Mouse (Mus musculus) R1 (cell line): ENCODE measurements around the gene Gabbr1.
"Not testable (repeated sequence)": the region's sequence is repeated elsewhere in the genome, so short reads cannot be mapped to it uniquely, and the experiment has no call there.

Experiments
- DNase-seq: peaks from one replicate; pipeline ENCODE4 v3.0.0-alpha.2; 2018; ENCODE audit warnings: low read depth, low spot score

The Gabbr1 gene

GRCm38 (mm10) chr17:37045611-37046311 lies at the start of gene Gabbr1:
Gene Gabbr1 (plus strand): TSS chr17:37045966.
- peak; percentile 93 for DNase-seq

DNA sequence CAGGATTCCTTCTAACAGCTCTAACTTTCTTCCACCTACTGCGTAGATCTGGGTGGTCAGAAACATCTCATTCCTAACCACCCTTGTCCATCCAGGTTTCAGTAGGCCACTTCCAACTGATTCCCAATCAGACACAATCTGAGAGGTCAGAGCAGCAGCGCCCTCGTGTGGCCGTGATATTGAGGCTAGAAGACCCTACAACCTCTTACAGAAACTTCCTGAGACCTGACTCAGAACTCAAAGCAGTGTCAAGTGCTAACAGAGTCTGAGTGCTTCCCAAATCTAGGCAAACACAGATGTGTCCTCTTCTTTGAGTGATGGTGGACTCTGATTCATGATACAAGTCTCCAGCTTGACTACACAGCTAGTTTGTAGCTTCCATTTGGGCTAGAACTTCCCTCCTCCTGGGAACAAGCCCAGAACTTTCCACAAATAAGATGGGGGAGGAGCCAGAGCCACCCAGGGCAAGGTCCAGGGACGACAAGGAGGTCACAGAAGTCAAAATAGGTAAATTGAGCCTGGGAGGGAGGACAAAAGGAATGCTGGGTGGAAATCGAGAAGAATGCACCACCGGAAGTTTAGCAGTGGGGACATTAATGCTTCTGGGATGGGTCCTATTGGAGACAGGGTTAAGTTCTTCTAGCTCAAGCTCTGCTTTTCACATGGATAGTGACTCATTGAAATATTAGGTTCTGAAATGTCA lies 48.6 kb upstream of the Gabbr1 start:
- DNase-seq = peak; percentile 99

DNA sequence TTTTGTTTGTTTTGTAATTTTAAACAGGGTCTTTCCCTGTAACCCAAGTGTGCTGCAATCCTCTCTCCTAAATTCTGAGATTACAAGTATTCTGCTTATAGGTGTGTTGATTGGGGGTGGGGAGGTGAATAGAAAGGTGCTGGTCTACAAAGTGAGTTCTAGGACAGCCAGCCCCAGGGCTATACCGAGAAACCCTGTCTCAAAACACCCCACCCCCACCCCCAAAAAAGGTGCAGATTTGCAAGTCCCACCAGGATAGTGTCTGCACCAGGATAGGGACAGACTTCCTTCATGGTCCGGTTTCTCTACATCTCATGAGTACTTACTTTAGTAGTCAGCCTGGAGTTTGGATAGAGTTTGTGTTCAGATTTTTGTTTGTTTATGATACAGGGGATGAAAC lies 47.3 kb upstream of the Gabbr1 start:
- DNase-seq = no peak

DNA sequence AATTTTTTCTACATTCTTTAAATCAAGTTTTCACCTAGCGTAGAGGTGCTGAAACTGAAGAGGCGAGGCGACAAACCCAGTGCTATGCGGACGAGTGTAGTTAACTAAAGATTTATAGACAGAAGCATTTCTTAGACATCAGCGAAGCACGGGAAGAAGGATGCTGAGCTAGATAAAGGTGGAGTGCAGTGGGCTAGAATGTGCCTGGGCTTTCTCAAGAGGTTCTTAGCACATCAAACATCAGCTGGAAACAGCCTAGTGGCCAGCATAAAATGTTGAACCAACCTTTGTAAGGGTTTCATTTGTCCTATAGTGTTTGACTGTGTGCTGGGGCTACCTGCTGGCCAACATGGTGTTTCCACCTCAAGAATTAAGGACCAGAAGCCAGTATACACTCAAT lies 44.9 kb upstream of the Gabbr1 start, which contains the start of gene Zfp57:
Gene Zfp57 (plus strand): TSS at position 301 of the 400 bp plus-strand sequence.
- no peak for DNase-seq

GRCm38 (mm10) chr17:37002364-37003330 lies 43.1 kb upstream of the Gabbr1 start:
- peak; percentile 100 for DNase-seq

DNA sequence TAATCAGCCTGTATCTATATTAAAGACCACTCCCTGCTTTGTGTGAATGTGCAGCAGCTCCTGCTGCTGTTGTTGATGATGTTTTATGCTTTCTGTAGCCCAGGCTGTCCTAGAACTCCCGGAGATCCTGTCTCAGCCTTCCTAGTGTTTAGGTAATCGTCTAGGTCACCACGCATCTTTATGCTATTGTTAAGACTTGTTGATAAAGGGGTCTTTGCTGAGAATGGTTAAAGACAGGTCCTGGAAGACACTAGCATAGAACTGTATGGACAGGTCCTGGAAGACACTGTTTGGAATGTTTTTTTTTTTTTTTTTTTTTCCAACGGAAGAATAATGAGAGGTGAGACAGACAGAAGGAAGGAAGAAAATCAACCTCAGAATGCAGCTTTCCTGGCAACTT lies 42.4 kb upstream of the Gabbr1 start:
- peak; percentile 48 for DNase-seq

DNA sequence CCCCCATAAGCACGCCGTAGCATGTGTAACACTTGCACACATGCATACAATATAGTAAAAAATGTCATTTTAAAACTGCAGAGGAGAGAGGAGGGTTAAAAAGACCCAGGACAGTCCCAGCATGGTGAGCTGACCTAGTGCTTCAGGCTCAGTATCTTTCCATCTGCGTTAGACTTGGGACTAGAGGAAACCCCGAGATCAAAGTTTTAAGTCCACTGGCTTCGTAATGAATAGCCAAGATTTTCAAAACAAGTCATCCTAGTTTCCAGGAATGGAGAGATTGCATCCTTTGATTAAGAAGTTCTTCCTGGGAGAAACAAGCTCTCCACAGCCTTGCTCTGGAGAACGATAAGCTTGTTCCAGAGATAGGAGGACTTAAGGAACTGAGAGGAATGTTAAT lies 37.6 kb upstream of the Gabbr1 start:
- no peak for DNase-seq

DNA sequence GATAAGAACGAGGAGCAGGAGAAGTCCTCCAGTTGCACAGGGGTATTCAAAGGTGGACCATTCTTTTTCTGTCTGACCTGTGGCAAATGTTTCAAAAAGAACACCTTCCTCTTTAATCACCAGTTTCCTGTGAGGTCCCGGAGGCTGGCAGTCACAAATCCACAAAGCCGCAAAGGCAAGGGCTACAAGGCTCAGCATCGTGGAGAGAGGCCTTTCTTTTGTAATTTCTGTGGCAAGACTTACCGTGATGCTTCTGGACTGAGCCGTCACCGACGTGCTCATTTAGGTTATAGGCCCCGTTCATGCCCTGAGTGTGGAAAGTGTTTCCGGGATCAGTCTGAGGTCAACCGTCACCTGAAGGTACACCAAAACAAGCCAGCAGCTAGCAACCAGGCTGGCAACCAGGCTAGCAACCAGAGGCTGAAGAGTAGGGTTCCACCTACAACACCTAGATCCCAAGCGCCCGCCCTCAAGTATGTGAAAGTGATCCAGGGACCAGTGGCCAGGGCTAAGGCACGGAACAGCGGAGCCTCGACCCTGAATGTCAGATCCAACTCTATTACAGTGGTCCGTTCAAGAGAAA lies 36.2 kb upstream of the Gabbr1 start:
- peak; percentile 66 for DNase-seq

DNA sequence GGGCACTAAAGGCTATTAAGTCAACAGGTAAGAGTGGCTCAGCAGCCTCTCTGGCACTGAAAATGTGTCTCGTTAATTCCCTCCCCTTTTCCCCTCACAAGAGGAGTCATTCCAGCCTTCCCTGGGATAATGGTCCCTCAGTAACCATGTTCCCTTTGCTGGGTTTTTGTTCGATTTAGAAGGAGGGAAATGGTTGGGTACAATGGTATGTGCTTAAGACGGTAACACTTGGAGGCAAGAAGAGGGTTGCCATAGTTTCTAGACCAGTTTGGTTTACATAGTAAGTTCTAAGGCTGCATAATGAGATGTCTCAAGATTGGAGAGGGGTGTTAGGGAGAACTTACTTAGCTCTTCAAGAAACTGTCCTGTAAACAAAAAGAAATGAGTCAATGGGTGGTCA lies 34.0 kb upstream of the Gabbr1 start:
- DNase-seq = peak; percentile 89

DNA sequence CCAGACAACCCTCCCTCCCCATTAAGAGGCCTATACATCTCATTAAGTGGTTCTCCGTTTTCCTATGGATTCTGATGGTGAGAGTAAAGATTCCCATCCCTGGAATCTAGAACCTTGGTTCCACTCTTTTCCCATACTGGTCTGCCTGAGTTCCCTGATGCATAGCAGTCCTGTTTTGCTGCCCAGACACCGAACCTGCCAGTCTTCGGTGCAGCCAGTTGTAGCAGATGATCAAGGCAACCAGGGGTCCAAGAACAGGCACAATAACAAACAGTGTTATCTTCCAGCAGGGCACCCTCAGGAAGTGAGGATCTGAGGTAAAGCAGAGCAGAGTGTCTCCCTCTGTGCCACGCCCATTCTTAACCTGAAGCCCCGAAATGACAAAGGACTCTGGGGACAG lies 33.6 kb upstream of the Gabbr1 start:
- DNase-seq = peak; percentile 81

DNA sequence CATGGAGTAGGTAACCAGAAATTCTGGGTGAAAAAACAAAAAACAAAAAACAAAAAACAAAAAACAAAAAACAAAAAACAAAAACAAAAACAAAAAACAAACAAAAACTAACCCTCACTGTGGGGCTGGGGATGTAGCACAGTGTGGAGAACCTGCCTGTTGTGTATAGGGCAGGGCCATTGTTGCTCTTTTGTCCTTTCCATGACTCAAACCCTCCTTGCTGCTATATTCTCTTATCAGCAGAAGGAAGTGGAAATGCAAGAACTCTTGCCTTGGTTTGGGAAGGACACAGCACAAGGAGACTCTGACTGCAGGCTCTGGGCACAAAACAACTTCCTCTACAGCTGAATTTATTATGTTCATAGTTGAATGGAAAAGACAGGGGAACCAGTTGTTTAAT lies 29.4 kb upstream of the Gabbr1 start:
- no peak for DNase-seq

- DNase-seq = no peak
Observed at GRCm38 (mm10) chr17:37018328-37018727, 27.4 kb upstream of the Gabbr1 start.

DNA sequence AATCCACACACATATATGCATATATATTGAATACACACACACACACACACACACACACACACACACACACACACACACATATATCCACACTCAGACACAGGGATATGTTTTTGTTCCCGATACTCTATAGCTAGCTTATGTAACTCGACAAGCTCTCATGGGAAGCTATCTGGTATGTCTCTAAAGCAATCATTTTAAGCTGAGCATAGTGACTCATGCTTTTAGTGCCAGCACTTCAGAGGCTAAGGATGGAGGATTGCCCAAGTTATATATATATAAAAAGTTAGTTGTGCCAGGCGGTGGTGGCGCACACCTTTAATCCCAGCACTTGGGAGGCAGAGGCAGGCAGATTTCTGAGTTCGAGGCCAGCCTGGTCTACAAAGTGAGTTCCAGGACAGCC lies 26.5 kb upstream of the Gabbr1 start:
- DNase-seq = not testable (repeated sequence)

DNA sequence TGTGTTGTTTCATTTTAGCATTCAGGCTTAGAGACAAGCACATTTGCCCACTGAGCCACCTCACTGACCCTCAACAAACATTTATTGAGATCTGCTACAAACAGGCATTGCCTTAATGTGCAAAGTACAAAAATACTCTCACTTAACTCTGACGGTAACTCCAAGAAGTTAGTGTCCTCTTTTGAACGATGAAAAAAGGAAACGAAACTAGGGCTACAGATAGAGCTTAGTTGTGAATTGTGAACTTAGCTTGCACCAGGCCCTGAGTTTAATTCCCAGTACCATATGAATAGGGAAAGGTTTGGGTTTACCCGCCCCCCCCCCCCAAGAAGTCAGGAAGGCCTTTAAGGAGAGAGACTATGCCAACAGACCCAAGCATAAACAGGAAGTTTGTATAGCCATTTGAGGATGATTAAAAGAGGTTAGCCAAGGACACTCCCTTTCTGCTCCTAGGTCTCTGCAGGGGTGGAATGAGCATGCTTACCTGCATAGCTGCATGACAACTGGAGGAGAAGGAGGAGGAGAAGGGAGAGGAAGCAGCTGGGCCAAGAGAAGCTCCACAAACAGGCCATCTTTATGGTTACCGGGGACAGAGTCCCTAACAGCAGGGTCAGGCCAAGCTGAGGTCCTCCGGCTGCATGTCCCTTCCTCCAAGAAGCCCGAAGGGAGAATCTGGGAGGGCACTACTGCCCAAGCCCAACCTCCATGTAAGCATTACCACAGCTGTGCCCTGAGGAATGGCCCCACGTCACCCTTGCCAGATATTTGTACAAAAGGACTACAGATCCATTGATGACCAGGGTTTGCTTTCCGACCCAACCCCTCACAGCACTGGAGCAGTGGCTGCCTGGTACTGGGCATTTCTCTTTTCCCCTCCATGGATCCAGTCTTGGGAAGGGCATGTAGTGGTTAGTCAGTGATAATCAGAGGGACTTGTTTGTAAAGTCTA lies 22.9 kb upstream of the Gabbr1 start, which contains the start of gene Mog:
Gene Mog (minus strand): TSS at position 771 of the 949 bp plus-strand sequence.
- DNase-seq = peak; percentile 88

- no peak for DNase-seq
Observed at GRCm38 (mm10) chr17:37026425-37026824, 19.3 kb upstream of the Gabbr1 start.

DNA sequence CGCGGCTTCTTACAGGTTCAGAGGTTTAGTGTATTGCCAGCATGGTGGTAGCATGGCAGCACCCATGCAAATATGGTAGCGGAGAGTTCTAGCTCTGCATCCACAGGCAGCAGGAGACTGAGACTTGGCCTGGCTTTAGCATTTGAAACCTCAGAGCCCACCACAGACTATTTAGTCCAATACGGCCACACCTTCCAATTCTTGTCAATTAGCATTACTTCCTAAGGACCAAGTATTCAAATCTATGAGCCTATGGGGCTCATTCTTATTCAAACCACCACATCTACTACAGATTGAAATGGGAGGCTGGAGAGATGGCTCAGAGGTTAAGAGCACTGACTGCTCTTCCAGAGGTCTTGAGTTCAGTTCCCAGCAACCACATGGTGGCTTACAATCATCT lies 18.3 kb upstream of the Gabbr1 start:
- peak; percentile 94 for DNase-seq

- DNase-seq = peak; percentile 87
Observed at GRCm38 (mm10) chr17:37028212-37028611, 17.6 kb upstream of the Gabbr1 start.

- DNase-seq = peak; percentile 100
Observed at GRCm38 (mm10) chr17:37028683-37029120, 17.1 kb upstream of the Gabbr1 start.

DNA sequence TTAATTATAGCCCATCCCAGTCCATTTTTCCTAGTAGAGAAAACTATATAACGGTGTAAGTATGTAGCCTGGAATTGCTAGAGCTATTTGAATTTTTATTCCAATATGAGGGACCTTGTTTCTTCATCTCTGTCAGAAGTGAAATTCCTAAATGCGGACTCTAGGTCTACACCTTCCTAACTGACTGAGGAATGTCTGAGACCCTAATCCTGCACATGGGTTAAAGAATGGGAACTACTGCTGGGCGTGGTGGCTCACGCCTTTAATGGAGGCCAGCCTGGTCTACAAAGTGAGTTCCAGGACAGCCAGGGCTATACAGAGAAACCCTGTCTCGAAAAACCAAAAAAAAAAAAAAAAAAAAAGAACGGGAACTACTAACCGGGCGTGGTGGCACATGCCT lies 16.6 kb upstream of the Gabbr1 start:
- peak; percentile 72 for DNase-seq
